Mouse (Mus musculus): Measurements from ENCODE around the gene Madcam1.

Gene Madcam1

DNA sequence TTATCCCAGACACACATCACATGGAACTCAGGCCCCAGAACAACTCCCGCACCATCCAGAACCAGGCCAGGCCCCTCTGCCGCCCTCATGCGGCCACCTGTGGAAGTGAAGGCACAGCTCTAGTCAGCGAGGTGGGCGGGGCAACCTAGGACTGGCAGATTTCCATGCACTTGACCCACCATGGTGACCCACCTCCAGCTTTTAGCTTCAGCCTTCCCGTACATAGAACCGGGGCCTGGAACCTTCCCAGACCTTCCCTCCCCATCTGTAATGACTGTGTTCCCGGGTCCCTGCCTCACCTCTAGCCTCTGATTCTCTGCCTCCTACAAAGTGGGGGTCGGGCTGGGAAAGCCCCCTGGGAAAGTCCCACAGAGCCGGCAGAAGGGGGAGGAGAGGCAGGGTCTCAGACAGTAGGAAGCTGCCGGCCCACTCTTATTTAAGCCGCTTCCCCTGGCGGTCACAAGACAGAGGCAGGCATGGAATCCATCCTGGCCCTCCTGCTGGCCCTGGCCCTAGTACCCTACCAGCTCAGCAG, at the start of gene Madcam1:
Gene Madcam1, plus strand, starts transcription at position 429 of the 535 bp plus-strand sequence.
- peak; percentile 62 to 74 for DNase-seq (ENCODE audit: low spot score in 2 of 2)

DNA sequence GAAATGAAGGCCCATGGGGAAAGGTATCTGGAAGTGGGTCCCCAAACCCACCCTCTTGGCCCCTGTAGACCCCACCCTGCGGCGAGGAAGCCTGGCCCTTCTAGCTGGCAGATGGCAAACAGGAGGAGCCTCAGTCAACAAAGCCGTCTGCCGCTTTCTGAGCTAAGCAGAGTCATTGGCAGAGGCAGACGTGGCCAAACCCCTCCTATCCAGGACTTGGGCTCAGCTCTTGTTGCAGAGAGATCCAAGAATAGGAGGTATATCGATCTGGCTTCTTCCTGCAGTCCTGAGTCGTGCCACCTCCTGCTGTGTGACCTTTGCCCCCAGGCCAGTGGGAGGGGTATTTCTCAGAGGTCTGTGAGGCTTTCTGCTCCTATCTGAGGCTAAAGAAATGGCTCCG, 48.5 kb upstream of the Madcam1 start:
- DNase-seq (ENCODE audit: low spot score in 2 of 2) = no peak

DNA sequence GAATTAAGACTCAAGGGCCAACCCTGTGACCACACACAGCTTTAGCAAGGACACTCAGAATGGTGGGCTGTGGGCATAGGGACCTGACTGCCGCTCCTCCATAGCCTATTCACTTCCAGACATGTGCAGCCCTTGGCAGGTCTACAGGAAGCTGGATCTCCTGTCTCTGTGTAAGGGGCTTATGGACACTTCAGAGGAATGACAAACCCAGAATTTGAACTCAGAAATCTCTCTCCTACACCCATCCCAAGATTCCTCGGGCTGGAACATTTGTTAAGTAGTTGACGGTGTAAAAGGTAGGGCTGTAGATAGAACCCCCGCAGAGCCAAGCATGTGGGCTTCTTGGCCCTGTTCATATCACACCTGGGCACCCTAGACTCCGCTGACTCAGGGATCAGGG, 48.0 kb upstream of the Madcam1 start:
- DNase-seq (ENCODE audit: low spot score in 2 of 2) = no peak

DNA sequence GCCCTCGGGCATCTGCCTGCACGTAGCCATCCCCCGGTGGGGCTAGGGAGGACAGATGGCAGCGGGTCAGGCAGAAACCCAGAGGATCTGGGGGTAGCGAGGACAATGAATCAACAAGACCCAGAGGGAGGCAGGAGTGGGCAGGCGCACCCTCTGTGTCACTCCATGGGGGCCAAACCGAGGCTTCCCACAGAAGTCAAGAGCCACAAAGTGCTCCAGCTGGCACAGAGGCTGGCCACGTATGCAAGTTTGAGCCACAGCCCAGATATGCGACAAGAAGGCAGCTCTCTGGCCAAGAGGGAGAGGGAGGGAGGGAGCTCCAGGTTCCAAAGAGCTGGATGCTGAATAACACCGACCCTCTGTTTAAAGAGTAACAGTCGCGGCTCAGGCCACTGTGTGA, 40.4 kb upstream of the Madcam1 start:
- no peak for DNase-seq (ENCODE audit: low spot score in 2 of 2)

GRCm38 (mm10) chr10:79625398-79625797, 39.0 kb upstream of the Madcam1 start:
- no peak for DNase-seq (ENCODE audit: low spot score in 2 of 2)

GRCm38 (mm10) chr10:79626156-79626555, 38.2 kb upstream of the Madcam1 start:
- no peak for DNase-seq (ENCODE audit: low spot score in 2 of 2)

GRCm38 (mm10) chr10:79628377-79628776, 36.0 kb upstream of the Madcam1 start:
- DNase-seq (ENCODE audit: low spot score in 2 of 2) = no peak

- DNase-seq (ENCODE audit: low spot score in 2 of 2) = no peak
These were observed 32.9 kb upstream of the Madcam1 start for GRCm38 (mm10) chr10:79631432-79631831.

DNA sequence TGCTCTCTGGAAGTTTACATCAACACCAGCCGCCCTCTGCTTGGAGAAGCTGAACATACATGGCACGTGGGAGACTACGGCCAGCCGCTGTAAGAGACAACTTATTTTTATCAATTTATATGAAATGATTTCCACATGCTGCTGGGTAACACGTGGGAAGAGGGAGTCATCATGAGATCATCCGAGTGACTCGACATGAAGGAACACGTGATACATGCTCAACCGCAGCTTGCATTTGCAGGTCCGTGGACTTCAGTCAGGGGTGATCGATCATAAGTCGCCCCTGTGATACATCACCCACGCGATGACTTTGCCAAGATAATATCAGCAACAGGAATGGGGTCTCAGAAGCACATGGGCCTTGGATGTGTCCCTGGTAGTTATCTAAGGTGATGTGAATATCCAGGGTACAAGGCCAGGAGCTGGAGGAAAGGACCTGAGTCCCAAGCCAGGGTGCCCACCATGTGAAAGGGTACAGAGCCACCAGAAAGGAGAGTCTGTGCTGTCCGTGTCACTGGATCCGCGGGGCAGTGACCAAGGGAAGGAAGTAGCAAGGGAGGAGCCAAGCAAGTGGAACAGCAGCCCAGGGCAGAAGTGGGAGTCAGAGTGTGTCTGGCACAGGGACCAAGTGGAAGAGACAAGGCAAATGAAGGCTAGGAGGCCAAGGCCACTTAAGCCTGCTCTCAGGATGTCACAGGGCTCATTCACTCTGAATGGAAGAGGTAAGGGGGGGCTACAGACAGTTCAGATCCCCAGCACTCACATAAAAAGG, 31.2 kb upstream of the Madcam1 start:
- DNase-seq (ENCODE audit: low spot score in 2 of 2) = no peak

DNA sequence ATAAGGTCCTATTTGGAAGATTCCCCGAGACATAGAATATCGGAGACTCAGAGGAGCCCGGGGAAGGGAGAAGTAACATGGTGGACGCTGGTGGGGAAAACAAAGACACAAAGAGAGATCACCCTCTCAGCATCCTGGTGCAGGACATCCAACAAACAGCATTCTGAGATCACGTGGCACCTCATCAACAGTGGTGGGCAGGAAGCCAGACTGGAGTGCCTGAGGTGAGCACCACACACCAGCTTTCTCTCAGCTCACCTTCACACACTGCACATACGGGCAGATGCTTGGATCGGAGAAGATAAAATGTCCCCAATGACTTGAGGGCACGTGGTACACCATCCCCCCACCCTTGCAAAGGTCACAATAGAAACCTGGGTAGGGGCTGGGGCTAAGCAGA, 28.1 kb upstream of the Madcam1 start:
- no peak for DNase-seq (ENCODE audit: low spot score in 2 of 2)

DNA sequence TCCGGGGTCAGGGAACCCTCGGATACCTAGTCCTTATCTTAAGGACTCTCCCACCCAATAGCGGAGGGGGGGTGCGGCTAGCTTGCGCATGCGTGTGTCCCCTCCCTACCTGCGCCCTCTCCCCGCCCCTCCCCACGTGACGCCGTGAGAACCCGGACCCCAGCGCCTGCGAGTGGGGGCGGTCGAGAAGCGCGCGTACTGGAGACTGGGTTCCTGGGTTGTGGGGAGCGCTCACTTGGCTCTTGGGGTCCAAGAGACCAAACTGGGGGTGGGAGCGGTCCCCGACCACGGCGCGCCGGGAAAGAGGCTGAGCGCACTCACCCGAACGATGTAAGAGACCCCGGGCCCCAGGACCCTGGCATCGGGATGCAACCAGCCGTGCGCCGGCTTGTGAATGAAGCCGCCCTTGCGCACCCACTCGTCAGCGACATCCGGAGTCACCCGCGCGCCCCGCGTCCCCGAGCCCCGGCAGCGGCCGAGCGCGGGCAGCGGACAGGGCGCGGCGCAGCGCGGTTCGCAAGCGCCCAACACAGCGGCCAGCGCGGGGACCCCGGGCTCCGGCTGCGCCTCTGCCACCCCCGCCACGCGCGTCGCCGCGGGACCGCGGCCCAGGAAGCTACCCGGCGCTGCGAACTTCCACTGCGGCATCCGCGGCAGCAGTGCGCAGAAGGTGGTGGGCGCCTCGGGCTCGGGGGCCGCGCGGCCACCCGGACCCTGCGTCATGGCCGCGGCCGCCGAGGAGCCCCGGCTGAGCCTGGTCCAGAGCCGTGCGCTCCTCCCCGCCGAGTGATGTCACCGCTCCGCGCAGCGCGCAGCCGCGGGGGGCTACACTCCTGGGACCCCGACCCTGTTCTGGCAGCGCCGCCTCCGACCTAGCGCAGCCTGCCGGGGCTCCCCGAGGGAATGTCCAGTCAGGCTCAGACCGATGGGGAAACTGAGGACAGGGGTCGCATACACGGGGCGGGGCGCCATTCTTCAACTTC, 26.9 kb upstream of the Madcam1 start, which contains the start of gene Shc2:
Gene Shc2, minus strand, starts transcription at position 791 of the 983 bp plus-strand sequence.
- no peak for DNase-seq (ENCODE audit: low spot score in 2 of 2)

DNA sequence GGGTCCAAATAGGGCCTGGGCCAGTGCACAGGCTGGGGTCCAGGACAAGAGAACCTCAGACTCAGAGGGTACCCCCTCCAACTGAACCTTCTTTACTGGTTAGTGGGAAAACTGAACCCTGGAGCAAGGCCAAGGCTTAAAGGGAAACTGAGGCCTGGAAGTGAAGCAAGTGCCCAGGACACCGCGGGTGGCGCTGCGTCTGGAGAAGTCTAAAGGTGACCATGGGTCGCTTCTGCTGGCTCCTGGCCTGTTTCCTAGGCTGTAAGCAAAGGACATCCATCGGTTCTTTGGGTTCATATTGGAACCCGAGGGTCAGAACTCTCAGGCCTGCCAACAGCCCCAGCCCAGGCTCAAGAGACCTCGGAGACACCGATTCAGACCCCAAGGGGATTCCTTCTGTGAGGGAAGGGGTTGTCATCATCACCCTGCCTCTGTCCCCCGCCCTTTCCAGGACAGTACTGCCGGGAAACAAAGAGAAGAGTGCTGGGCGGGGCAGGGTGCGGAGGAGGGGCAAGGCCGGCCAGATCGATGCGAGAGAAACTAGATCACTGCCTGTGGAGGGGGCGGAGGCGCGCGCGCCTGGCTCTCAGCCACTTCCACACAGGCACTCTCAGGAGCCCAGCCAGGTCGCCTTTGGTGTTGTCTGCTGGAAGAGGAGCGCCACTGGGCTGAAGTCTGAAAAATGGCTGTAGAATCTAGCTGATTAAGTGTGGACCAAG, 25.7 kb upstream of the Madcam1 start:
- DNase-seq (ENCODE audit: low spot score in 2 of 2) = no peak

- DNase-seq (ENCODE audit: low spot score in 2 of 2) = no peak
These were observed 18.6 kb upstream of the Madcam1 start, which contains the start of gene Odf3l2 for GRCm38 (mm10) chr10:79645711-79646110. Odf3l2 (minus strand) TSS chr10:79645738.

GRCm38 (mm10) chr10:79649070-79649751, 15.1 kb upstream of the Madcam1 start:
- DNase-seq (ENCODE audit: low spot score in 2 of 2) = peak; percentile 45 to 56

GRCm38 (mm10) chr10:79652789-79653188, 11.6 kb upstream of the Madcam1 start:
- no peak for DNase-seq (ENCODE audit: low spot score in 2 of 2)

DNA sequence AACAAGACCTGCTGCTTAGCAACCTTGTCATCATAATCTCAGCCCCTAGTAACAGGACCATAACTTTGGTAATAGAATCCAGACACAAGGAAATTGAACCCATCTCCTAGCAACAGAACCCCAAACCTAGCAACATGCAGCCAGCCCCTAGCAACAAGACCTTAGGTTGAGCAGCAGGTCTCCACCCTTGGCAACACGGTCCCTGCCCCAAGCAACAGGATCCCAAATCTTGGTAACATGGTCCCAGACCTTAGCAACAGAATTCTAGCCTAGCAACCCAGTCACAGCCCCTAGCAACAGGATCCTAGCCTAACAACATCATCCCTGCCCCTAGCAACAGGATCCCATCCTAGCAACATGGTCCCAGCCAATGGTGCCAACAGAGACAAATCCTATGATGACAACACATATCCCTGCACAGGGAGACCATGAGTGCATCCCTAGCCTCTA, 9.4 kb upstream of the Madcam1 start:
- no peak for DNase-seq (ENCODE audit: low spot score in 2 of 2)

DNA sequence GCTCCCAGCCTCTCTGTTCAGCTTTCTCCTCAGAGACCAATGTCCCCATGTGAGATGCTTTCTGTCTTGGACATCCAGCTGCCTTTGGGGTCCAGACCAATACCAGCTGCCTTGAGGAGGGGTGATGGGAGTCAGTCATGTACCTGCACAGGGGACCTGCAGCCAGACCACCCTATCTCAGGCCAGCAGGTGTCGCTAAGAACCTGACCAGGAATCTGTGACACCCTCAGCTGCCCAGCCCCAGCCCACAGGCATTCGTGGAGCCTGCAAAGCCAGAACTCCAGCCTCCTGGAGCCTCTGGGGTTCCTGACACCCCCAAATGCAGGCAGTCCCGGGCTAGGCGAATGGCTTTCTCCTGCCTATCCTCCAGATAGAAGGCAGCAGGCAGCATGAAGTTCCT, 5.5 kb upstream of the Madcam1 start:
- DNase-seq (ENCODE audit: low spot score in 2 of 2) = no peak

DNA sequence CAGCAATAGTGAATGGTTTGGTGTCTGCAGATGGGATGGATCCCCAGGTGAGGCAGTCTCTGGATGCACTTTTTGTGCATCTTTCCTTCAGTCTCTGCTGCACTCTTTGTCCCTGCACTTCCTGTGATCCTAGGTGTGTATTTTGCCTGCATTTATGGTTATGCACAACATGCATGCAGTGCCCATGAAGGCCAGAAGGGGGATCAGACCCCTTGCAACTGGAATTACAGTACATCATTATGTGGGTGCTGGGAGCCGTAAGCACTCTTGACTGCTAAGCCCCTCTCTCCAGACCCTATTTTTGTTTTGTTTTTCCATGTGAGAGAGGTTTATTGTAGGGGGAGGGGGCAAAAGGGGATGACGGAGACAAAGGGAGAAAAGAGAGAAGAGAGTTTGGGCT, 4.1 kb upstream of the Madcam1 start:
- DNase-seq (ENCODE audit: low spot score in 2 of 2) = no peak

DNA sequence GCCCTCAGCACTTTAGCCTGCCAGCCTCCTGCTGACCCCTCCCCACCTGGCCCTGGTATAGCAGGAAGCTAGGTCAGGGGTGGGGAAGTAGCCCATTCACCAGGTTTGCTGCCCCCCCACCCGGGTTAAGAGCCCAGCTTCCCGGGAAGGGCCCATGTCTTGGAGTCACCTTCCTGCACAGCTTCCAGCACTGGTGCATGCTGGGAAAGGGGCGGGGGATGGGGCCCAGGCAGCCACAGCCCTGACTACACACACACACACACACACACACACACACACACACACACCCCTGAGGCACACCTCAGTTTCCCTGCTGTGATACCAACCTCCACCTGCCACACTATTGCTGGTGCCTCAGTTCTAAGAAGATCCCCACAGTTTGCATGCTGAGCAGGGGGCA, 2.5 kb upstream of the Madcam1 start:
- DNase-seq (ENCODE audit: low spot score in 2 of 2) = no peak

DNA sequence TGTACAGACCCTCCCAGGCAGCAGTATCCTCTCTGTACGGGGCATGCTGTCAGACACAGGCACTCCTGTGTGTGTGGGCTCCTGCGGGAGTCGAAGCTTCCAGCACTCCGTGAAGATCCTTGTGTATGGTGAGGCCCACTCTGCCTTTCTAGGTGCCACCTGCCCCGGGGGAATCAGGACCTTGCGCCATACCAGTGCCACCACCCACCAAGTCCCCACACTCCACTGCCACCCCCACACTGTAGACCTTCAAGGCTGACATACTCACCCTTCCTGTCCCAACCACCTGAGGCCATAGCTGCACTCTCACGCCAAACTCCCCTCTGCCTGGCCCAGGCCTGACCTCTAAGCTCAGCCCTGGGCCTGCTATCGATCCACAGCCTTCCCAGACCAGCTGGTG, 692 bp downstream of the Madcam1 start:
- DNase-seq (ENCODE audit: low spot score in 2 of 2) = no peak

- no peak for DNase-seq (ENCODE audit: low spot score in 2 of 2)
These were observed 2.1 kb downstream of the Madcam1 start for GRCm38 (mm10) chr10:79666493-79666892.
